Mouse (Mus musculus) layer of hippocampus, adult 2 months (tissue): ENCODE data around the gene Etl4. TPM values are rescaled to one million over a fixed set of nuclear protein-coding genes. Genes with fewer than 3 reads are reported as not detected.
A peak's percentile ranks its signal among the peaks of the same experiment; 100 is the strongest.
"Not testable (repeated sequence)": the region's sequence is repeated elsewhere in the genome, so short reads cannot be mapped to it uniquely, and the experiment has no call there.

ENCODE experiments used
- DNase-seq, 2 experiments: peaks; one replicate each; pipeline ENCODE4 v3.0.0; 2022; ENCODE audit warnings: low spot score in 2 of 2
- H3K27ac ChIP-seq: fragments of 200-600 bp; 2 replicates; pipeline ENCODE4 v1.8.1; 2022
- H3K4me3 ChIP-seq: fragments of 200-600 bp; 2 replicates; pipeline ENCODE4 v1.8.1; 2022; ENCODE audit warnings: mild to moderate bottlenecking
- CTCF ChIP-seq: fragments of 200-600 bp; conservative IDR thresholded peaks from 2 replicates; pipeline ENCODE4 v1.8.1; 2022; ENCODE audit warnings: antibody characterized with exemption, mild to moderate bottlenecking, moderate library complexity
- total RNA-seq, 2 experiments: library from RNA; stranded (reverse); gene quantifications; 2 replicates each; pipeline ENCODE4 v1.2.3; 2021

The Etl4 gene
- total RNA-seq, 2 experiments from 2014 or later = 68.4 to 75.9 TPM

DNA sequence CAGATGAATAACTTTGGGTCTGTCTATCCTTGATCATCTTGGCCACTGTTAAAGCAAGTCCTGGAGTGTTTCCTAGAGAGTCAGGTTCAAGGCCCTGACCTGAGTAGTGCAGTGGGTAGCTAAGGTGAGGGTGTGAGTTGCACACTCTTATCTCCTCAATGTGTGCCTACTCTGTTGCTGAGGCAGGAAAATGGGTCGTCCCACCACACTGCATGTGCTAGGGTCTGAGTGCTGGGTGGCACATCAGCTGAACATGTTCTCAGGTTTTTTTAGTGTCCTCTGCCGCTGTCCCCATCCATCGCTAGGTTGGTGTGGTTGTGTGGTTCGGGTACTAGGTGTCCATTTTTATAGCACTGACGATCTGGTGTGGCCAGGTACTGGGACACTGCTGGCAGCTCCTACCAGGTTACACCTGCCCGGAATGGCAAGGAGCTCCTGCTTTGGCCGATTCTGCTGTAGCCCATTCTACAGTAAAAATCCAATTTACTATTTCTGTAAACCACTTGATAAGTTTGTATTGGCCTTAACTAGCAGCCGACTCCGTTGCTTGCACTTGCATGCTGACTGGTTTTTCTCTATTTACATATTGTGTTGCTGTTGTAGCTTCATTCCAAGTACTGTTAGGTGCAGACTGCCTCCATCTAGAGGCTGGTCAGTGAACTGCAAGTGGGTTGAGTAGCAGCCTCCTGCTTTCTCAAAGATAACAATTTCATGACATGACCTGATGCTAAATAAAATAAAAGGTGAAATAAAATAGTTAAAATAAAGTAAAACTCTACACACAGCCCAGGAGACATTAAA is 763.4 kb downstream of the Etl4 start:
- H3K4me3 ChIP-seq = no peak overlapping the region
- TF ChIP-seq CTCF = peak; percentile 99; the same call in 1 of the 2 replicates
- H3K27ac ChIP-seq = no peak overlapping the region
- DNase-seq = peak; percentile 46 to 74

DNA sequence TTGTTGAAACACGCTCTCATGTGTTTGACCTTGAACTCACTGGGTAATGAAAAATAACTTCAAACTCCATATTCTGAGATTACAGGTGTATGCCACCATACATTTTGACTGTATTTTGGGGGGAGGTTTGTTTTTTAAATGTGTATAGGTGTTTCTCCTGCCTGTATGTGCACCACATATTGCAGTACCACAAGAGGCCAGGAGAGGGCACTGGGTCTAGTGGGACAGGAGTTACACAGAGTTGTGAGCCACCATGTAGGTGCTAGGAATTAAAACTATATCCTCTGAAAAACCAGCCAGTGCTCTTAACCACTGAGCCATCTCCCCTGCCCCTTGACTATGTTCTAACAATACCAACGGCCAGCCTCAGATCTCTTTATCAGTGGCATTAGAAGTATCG is 766.8 kb downstream of the Etl4 start:
- peak; percentile 44 for TF ChIP-seq CTCF
- Histone ChIP-seq H3K27ac (no peak overlapping the region), H3K4me3 (no peak overlapping the region)
- no peak for DNase-seq

DNA sequence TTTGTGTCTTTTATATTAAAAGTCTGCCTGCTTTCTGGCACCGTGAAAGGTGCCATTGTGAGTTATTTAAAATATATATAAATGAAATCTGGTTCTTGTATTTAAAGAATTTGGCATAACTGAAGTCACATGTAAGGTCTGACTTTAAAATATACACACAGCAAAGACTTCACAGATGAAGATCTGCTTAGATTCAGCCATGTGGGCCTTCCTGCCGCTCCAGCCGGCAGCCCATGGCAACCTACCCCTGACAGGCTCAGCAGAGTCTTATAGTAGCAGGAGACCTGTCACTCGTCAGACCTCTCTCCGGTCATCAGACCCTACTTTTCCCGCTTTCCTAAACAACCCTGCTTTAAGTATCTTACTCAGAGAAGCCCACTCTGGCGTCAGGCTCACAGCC is 769.2 kb downstream of the Etl4 start:
- TF ChIP-seq CTCF = no peak
- no peak overlapping the region for H3K4me3 ChIP-seq
- H3K27ac ChIP-seq = no peak overlapping the region

DNA sequence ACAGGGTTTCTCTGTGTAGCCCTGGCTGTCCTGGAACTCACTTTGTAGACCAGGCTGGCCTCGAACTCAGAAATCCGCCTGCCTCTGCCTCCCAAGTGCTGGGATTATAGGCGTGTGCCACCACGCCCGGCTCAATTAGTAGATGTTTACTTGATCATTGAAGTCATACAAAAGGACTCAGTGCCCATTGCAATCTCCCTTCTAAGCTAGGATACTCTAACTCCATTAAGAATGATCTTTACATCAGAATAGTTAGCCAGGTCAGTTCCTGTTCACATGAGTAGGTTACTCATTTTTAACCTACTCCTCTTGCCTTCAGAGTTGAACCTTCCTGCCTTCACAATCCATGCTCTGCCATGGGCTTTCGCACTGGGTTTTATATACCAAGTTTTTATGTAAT is 772.6 kb downstream of the Etl4 start:
- DNase-seq, H3K27ac ChIP-seq, H3K4me3 ChIP-seq: not testable (repeated sequence)

More for the DNA sequence above, 769.2 kb downstream of the Etl4 start:
- no peak for DNase-seq

DNA sequence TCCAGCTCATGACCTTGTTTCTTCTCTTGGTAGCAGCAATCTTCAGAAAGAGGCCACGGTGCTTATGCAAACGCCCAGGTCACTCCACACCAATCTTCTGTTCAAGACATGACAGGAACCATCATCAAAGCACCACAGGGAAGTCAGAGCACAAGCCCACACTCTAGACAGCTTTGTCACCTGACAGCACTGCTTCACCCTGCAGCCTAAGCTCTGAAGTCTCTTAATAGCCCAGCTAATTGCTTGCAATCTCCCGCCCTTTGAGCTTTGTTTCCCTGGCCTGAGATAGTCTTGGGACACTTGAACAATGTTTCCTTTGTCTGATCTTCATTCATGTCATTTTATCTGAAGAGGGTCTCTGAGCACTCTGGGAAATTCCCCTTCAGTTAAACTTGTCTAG is 779.8 kb downstream of the Etl4 start:
- Histone ChIP-seq H3K4me3 (no peak overlapping the region), H3K27ac (no peak overlapping the region)
- TF ChIP-seq CTCF = no peak
- no peak for DNase-seq

DNA sequence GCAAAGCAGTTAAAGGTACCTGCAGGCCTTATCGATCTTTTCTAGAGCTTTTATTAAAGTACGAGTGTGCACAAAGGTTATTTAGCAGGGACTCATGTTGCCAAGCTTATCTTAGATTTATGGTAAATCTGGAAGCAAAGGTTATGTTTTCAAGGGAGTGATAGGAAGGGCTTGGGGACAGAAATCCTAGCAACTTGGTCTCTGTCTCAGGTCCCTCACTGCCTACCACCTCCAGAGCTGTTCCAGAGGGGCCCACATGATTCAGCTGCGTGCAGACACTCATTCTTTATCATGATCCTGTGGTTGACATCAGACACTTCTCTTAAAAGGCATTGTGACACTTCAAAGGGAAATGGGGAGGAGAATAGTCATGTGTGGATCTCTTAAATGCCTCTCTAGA is 783.3 kb downstream of the Etl4 start:
- H3K4me3 ChIP-seq = no peak overlapping the region
- no peak overlapping the region for H3K27ac ChIP-seq
- TF ChIP-seq CTCF = no peak
- no peak for DNase-seq

DNA sequence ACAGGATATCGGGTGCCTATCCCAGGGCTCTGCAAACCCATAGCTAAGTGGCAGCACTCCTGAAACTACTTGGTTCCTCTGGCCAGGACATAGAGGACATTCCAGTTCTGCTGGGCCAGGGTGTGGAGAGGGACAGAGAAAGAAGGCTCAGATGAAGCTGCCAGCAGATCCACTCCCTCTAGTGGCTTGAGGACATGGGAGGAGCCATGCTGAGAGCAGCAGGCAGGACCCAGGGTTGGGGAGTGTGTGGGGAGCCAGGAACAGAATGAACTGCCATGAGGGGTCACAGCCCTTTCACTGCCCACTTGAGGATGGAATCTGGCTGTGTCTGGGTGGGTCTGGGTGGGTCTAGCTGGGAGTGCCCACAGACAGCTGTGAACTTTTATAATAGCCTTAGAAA is 784.2 kb downstream of the Etl4 start:
- 0 out of 2 replicates have a peak, but pooled peaks have one; percentile 2 for TF ChIP-seq CTCF
- no peak for DNase-seq

DNA sequence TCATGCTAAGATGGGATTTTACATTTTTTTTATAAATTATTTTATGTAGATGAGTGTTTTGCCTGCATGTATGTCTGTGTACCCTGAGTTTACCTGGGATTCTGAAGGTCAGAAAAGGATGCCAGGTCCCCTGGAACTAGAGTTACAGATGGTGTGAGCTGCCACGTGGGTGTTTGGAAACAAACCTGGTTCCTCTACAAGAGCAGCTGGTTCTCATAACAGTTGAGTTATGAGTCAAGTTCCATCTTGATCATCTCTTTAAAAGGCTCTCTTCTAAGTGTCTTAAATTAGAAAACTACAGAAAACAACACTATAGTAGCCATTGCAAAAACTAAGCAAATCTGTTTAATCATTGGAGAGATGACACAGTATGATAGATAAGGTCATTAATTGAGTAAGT is 788.1 kb downstream of the Etl4 start:
- no peak overlapping the region for H3K4me3 ChIP-seq
- TF ChIP-seq CTCF = no peak
- no peak for DNase-seq
- no peak overlapping the region for H3K27ac ChIP-seq

More for the DNA sequence above, 784.2 kb downstream of the Etl4 start:
- H3K4me3 ChIP-seq = no peak overlapping the region
- H3K27ac ChIP-seq = no peak overlapping the region

DNA sequence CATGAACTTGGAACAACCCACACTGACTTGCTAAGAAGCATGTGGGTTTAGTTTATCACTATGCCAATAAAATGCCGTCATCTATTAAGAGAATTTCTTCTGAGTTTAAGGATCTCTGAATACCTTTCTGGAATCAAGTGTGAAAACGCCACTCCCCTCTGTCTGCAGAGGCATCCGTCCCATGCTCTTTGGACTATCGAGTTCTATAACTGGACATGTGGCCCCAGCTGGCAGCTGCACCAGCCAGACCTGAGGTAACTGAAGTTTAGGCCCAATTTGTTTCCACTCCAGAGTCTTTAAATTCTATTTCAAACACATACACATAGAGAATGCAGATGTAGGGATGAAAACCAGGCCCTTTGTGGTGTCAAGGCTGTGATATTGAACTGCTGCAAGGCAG is 795.5 kb downstream of the Etl4 start:
- no peak for DNase-seq
- no peak for TF ChIP-seq CTCF
- H3K27ac ChIP-seq = no peak overlapping the region
- no peak overlapping the region for H3K4me3 ChIP-seq

DNA sequence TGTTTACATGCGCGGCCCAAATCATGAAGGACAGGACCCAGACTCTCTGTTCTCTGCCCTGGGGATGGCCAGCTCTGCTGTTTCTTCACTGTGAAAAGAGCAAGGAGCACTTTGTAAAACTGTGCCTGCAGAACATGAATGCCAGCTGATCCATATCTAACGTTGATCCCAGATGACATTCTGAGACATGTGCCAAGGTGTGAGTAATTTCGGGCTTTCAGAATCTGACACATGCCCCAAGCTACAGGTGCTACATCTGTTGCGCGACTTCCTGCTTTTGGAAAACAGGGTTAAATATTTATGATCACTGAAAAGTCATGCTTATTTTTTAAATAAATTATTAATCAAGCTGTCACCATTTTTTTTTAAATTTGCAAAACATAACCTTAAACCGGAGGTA is 801.0 kb downstream of the Etl4 start:
- H3K4me3 ChIP-seq = no peak overlapping the region
- no peak overlapping the region for H3K27ac ChIP-seq
- DNase-seq = no peak
- no peak for TF ChIP-seq CTCF

DNA sequence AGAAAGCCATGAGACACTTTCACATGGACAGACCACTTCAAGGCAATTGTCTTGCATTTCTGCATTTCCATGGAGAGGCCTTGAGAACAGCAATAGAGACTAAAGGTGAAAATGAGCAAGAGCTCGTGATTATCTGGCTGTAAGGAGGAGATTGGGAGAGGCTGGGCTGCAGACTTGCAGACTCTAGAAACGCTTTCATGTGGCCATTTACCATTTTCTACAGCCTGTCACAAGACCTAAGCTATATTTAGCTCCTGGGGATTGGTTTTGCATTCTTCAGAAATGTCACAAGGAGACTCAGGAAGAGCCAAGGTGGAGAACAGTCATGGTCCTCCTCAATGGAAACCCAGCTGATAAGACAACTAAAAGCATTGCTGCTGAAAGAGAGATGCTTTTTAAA is 801.4 kb downstream of the Etl4 start:
- no peak for DNase-seq
- Histone ChIP-seq H3K27ac (no peak overlapping the region), H3K4me3 (no peak overlapping the region)
- TF ChIP-seq CTCF = no peak

DNA sequence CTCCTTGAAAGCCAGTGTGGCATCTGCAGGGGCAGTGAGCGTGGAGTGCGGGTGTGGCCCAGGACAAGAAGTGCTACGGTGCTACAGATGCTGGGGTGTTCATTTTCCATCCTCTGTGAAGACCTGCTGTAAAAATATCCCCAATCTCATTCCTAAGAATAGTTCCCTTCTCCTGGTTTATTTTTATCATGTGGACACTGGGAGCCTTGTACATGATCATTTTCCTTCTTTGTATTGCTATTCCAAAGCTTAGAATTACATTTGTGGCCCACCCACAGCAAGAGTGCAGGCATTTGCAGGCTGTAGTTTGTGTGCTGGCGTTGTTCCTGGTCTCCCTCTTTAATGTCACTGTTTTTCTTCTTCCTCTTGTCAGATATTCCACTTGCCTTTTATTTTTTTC is 809.5 kb downstream of the Etl4 start:
- no peak for TF ChIP-seq CTCF
- Histone ChIP-seq H3K4me3 (no peak overlapping the region), H3K27ac (no peak overlapping the region)
- peak in 1 of 2 experiments; percentile 16 for DNase-seq

DNA sequence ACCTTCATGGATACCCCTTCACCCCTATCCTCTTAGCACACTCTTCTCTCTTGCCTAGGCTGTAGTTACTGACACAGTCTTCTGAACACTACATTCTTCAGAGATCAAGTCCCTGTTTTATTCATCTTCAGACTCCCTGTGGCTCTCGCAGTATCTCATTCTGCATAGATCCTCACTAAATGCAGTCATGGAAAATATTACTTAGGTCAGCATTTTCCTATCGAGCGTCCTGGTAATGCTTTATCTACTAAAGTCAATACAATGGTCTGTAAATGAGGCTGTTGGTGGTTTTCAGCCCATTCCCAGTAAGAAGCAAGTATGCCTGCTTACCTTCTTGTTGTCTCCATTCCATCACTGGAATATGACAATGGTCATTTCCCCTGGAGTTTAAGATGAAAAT is 811.5 kb downstream of the Etl4 start:
- no peak for DNase-seq
- H3K27ac ChIP-seq = no peak overlapping the region
- TF ChIP-seq CTCF = no peak
- no peak overlapping the region for H3K4me3 ChIP-seq

DNA sequence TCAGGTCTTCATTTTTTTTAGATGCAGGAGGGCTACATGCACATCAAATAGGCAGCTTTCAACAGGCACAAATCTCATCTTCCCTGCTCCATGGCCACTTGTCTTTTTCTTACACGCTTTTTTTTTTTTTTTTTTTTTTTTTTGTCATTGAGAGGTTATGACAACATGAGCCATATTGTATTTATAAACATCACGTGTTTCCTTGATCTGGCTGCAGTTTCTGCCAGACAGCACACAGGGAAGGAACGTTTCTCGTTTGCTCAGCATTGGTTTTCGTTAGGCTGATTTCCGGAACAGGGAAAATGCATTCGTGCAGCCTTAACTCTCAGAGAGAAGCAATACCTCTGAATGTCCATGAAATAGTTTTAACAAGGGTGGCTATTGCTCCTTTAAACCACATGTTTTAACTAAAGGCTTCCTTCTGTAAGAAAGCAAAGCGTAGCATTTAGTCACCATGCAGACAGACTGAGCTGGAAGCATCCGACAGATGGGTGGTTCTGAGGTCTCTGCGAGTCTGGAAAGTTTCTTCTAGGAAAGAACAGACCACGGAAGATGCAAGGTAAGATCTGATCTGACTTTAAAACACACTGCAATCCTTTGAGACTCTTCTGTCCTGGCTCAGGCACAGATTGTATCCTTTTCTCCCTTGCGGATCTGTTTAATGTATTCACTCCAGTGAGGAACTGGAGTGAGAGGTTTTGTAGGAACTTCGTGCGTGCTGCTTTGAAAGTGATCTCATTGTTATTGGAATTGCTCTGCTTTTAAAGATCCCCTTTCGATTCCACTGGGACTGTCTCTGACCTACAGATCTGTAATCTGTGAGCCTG is 812.8 kb downstream of the Etl4 start:
- no peak for TF ChIP-seq CTCF

More for the DNA sequence above, 812.8 kb downstream of the Etl4 start:
- DNase-seq = no peak
- H3K27ac ChIP-seq = peak overlapping the region; percentile 57
- H3K4me3 ChIP-seq = peak overlapping the region; percentile 41
